Mouse (Mus musculus): Measurements from ENCODE around the gene Lrig3.

DNA sequence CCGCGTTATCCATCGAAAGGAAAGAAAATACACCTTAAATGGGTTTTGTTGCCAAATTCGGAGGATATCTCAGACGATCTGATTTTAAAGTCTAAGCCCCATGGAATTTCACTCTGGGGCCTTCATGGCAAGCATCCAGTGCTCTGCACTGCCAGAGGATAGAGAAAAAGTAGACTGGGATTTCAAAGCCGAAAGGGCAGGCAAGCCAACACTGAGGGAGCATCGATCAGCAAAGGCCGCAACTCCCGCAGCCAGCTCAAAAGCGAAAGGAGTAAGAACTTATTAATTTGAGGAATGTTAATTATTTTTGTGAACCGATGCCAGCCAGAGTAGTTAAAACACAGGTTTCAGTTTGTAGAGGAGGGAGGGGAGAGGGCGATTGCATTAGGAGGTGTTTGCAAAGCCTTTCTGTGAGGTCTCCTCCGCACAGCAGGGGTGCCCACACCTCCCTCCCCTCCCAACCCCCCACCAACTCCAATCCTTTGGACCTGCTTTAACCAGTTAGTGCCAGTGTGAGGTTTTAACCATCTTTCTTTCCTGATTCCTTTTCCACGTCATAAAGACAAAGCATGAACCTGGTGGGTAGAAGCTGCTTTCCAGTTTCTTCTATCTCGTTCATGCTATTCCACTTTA, 17.0 kb upstream of the Lrig3 start:
- TF ChIP-seq POLR2A (IDR thresholded peaks at IDR 0.05; ENCODE audit: insufficient read depth, low read depth, low read length), result no peak
- TF ChIP-seq CTCF (IDR thresholded peaks at IDR 0.05; ENCODE audit: insufficient read depth, low read depth, low read length), result no peak
